Mouse (Mus musculus) bone marrow, adult 2 months (tissue): ENCODE measurements around the gene Kif22. TPM values are rescaled to one million over a fixed set of nuclear protein-coding genes. Genes with fewer than 3 reads are reported as not detected.
A peak's percentile ranks its signal among the peaks of the same experiment; 100 is the strongest.

Source experiments
- H3K27ac ChIP-seq: fragments of 200-500 bp; 2 replicates; pipeline ENCODE4 v1.5.1; 2012; ENCODE audit warnings: low read depth, mild to moderate bottlenecking, control low read depth, inconsistent platforms, low read length; ENCODE audit not compliant: control insufficient read depth, poor library complexity, insufficient read depth
- H3K4me1 ChIP-seq: fragments of 200-500 bp; 2 replicates; pipeline ENCODE4 v1.6.1; 2011; ENCODE audit warnings: low read length; ENCODE audit not compliant: control insufficient read depth, insufficient read depth
- H3K4me3 ChIP-seq: fragments of 200-500 bp; replicated peaks from 2 replicates; pipeline ENCODE3; 2011; ENCODE audit warnings: mild to moderate bottlenecking, low read depth, low read length, control low read depth; ENCODE audit not compliant: control insufficient read depth
- CTCF ChIP-seq: fragments of 200-500 bp; IDR thresholded peaks from 2 replicates; pipeline ENCODE4 v1.5.1; 2011; ENCODE audit warnings: low read length, control low read depth; ENCODE audit not compliant: control insufficient read depth, insufficient read depth
- POLR2A ChIP-seq: fragments of 200-500 bp; IDR thresholded peaks from 2 replicates; pipeline ENCODE4 v1.6.1; 2011; ENCODE audit warnings: low read depth, mild to moderate bottlenecking, control low read depth, low read length, borderline replicate concordance; ENCODE audit not compliant: control insufficient read depth
- WGBS: fragments of 180-500 bp; shearing (Covaris S2); methylation state at CpG from one replicate; pipeline ENCODE4 v1.1.7; 2018; 5-methylcytosine and 5-hydroxymethylcytosine counted together
- polyA plus RNA-seq: library from polyadenylated mRNA; stranded (reverse); fragments of >200 nt; gene quantifications from 2 replicates; pipeline ENCODE4 v1.2.4, GENCODE M21; 2011; ENCODE audit warnings: low replicate concordance; ENCODE audit not compliant: missing spikeins, insufficient read depth, insufficient read length

Kif22 gene
- polyA plus RNA-seq, 1 experiment, result 164 TPM

- H3K4me1 ChIP-seq, result peaks cover 9% of the 10 kb centered on the region
- WGBS, result 3% methylated on average over 37 of the region's 37 CpGs
- H3K27ac ChIP-seq, result no peak within 1 kb of the TSS
- TF ChIP-seq CTCF (no peak), POLR2A (no peak)
- peak within 1 kb of the TSS; percentile 16 for H3K4me3 ChIP-seq
Observed at GRCm38 (mm10) chr7:127020901-127021562, 21.2 kb downstream of the Kif22 start, which contains the start of the genes Gm42742 and Prrt2. TSS of gene Gm42742 (minus strand) at chr7:127021097. TSS of gene Prrt2 (minus strand) at chr7:127021211.

GRCm38 (mm10) chr7:127020491-127020890 lies 21.8 kb downstream of the Kif22 start:
- WGBS, result 55% methylated on average over 5 of the region's 5 CpGs
- no peak for TF ChIP-seq CTCF
- TF ChIP-seq POLR2A, result no peak
- H3K27ac ChIP-seq, result no peak overlapping the region
- peaks cover 10% of the 10 kb centered on the region for H3K4me1 ChIP-seq
- H3K4me3 ChIP-seq, result no peak overlapping the region

- H3K27ac ChIP-seq, result no peak overlapping the region
- H3K4me3 ChIP-seq, result no peak overlapping the region
- H3K4me1 ChIP-seq, result peaks cover 11% of the 10 kb centered on the region
- 79% methylated on average over 3 of the region's 3 CpGs for WGBS
- TF ChIP-seq POLR2A (no peak), CTCF (no peak)
Observed at GRCm38 (mm10) chr7:127020031-127020430, 22.2 kb downstream of the Kif22 start.

- Histone ChIP-seq H3K4me1 (peaks cover 12% of the 10 kb centered on the region), H3K27ac (no peak overlapping the region)
- 75% methylated on average over 14 of the region's 14 CpGs for WGBS
Observed at GRCm38 (mm10) chr7:127019306-127019960, 22.8 kb downstream of the Kif22 start.

GRCm38 (mm10) chr7:127018416-127019305 lies 23.6 kb downstream of the Kif22 start:
- WGBS, result 87% methylated on average over 15 of the region's 15 CpGs
- TF ChIP-seq POLR2A (no peak), CTCF (no peak)
- Histone ChIP-seq H3K27ac (no peak overlapping the region), H3K4me1 (peaks cover 7% of the 10 kb centered on the region), H3K4me3 (no peak overlapping the region)

More at GRCm38 (mm10) chr7:127019306-127019960, 22.8 kb downstream of the Kif22 start:
- TF ChIP-seq POLR2A, result no peak
- TF ChIP-seq CTCF, result no peak
- H3K4me3 ChIP-seq, result no peak overlapping the region

- Histone ChIP-seq H3K4me1 (peaks cover 5% of the 10 kb centered on the region; the same call in 1 of the 2 replicates), H3K4me3 (no peak overlapping the region), H3K27ac (no peak overlapping the region; the same call in 1 of the 2 replicates)
- TF ChIP-seq CTCF (no peak), POLR2A (no peak)
- WGBS, result 73% methylated on average over 6 of the region's 6 CpGs
Observed at GRCm38 (mm10) chr7:127017950-127018345, 24.3 kb downstream of the Kif22 start.

- TF ChIP-seq CTCF (peak; percentile 76), POLR2A (peak; percentile 59; the same call in 1 of the 2 replicates)
- peak within 1 kb of the TSS; percentile 87 for H3K4me3 ChIP-seq
- peaks cover 5% of the 10 kb centered on the region; the same call in 1 of the 2 replicates for H3K4me1 ChIP-seq
- H3K27ac ChIP-seq, result peak within 1 kb of the TSS; percentile 96
- 3% methylated on average over 39 of the region's 39 CpGs for WGBS
Observed at GRCm38 (mm10) chr7:127016971-127017949, 25.0 kb downstream of the Kif22 start, which contains the start of gene Pagr1a. TSS of gene Pagr1a (minus strand) at chr7:127017352.
